8 mouse cellular contexts compared by ENCODE assay signal in genomic region chr6:128285792-128286430, GRCm38 (mm10). TPM values are rescaled to one million over a fixed set of nuclear protein-coding genes. Genes with fewer than 3 reads are reported as not detected.
A peak's percentile ranks its signal among the peaks of the same experiment; 100 is the strongest.
DNase-seq lines count a peak whose midpoint lies in the region; ATAC-seq and TF ChIP-seq lines count a peak whose summit lies in the region.

No protein-coding gene starts in this region.

- H3K4me3 ChIP-seq in left cerebral cortex, adult 2 months: no peak overlapping the region
- H3K4me3 ChIP-seq in stomach, embryonic 14.5 days (ENCODE audit: low read depth, low read length): peak overlapping the region; percentile 15
- no peak overlapping the region for H3K4me3 ChIP-seq in thymus, adult 2 months (ENCODE audit: control insufficient read depth, insufficient read depth, low read length)

- TF ChIP-seq CTCF in left cerebral cortex, adult 2 months (IDR thresholded peaks at IDR 0.05): no peak
- TF ChIP-seq CTCF in thymus, adult 2 months (IDR thresholded peaks at IDR 0.05; ENCODE audit: borderline replicate concordance, control insufficient read depth, extremely low read depth, insufficient read depth, low read length, poor library complexity): no peak

- WGBS in stomach, embryonic 14.5 days: 6% methylated on average over 16 of the region's 16 CpGs
- 13% methylated on average over 16 of the region's 16 CpGs for WGBS in thymus, adult 2 months

- no peak for TF ChIP-seq POLR2A in thymus, adult 2 months (IDR thresholded peaks at IDR 0.05; ENCODE audit: control insufficient read depth, extremely low read depth, insufficient read depth, low read length, poor library complexity)

- peaks cover 14% of the 10 kb centered on the region; the same call in 1 of the 2 replicates for H3K4me1 ChIP-seq in stomach, embryonic 14.5 days (ENCODE audit: control insufficient read depth, insufficient read depth, low read length)
- peaks cover 2% of the 10 kb centered on the region; the same call in 1 of the 2 replicates for H3K4me1 ChIP-seq in thymus, adult 2 months (replicated peaks; ENCODE audit: control insufficient read depth, insufficient read depth, low read length)

- no peak overlapping the region for H3K27ac ChIP-seq in left cerebral cortex, adult 2 months
- H3K27ac ChIP-seq in stomach, embryonic 14.5 days (ENCODE audit: low read length): no peak overlapping the region
- H3K27ac ChIP-seq in thymus, adult 2 months (ENCODE audit: control insufficient read depth, insufficient read depth, low read length): no peak overlapping the region

- peak overlapping the region; percentile 12; the same call in 1 of the 2 replicates for H3K9ac ChIP-seq in stomach, embryonic 14.5 days (replicated peaks; ENCODE audit: low read depth, low read length)

- ATAC-seq in megakaryocyte progenitor cell, adult 5-6 weeks (replicated peaks; ENCODE audit: poor library complexity): peak; percentile 85
- peak; percentile 92 for ATAC-seq in stomach, embryonic 14.5 days (ENCODE audit: insufficient number of reproducible peaks, insufficient read depth, low FRiP score, low read depth)

- intact Hi-C loops in left cerebral cortex, adult 2 months (cut with DNase I): no loop called here
- intact Hi-C loops in left cerebral cortex, postnatal 4 days (cut with DNase I): no loop called here
- intact Hi-C loops in left cerebral cortex, postnatal 25 days (cut with DNase I): no loop called here

- DNase-seq in left cerebral cortex, adult 2 months (ENCODE audit: extremely low spot score in 1 of 2, low spot score in 2 of 2): peak; percentile 40 to 42
- DNase-seq in left cerebral cortex, postnatal 4 days: no peak
- peak; percentile 79 for DNase-seq in fibroblast of lung, adult 2 months (ENCODE audit: low read depth)
- DNase-seq in heart, postnatal 4 days: peak; percentile 70
- peak; percentile 34 to 67 for DNase-seq in left cerebral cortex, postnatal 25 days (ENCODE audit: low spot score in 2 of 2)
- DNase-seq in thymus, adult 2 months: no peak

- no peaks in the 10 kb centered on the region for H3K9me3 ChIP-seq in stomach, embryonic 14.5 days (ENCODE audit: control insufficient read depth, low read depth, low read length)

- peak overlapping the region; percentile 44 for H3K4me2 ChIP-seq in stomach, embryonic 14.5 days (replicated peaks; ENCODE audit: low read depth, low read length)

- H3K36me3 ChIP-seq in stomach, embryonic 14.5 days (ENCODE audit: control insufficient read depth, insufficient read depth, low read length): no peaks in the 10 kb centered on the region
- no peaks in the 10 kb centered on the region for H3K36me3 ChIP-seq in thymus, adult 2 months (ENCODE audit: control insufficient read depth, insufficient read depth, low read length)

- H3K27me3 ChIP-seq in stomach, embryonic 14.5 days (ENCODE audit: control insufficient read depth, insufficient read depth, low read length): no peaks in the 10 kb centered on the region
- H3K27me3 ChIP-seq in thymus, adult 2 months (ENCODE audit: control insufficient read depth, insufficient read depth, low read length): no peaks in the 10 kb centered on the region

RNA-seq across cellular contexts. Expression of gene Tead4, which starts 14.7 kb away (rescaled TPM):
- total RNA-seq in left cerebral cortex, adult 2 months (2021): 1 to 10 TPM in 1 of 2 experiments, under 1 TPM in 1; 0.91 to 1.7 TPM
- total RNA-seq in left cerebral cortex, postnatal 4 days (2021): 1 to 10 TPM; 1.2 to 1.6 TPM
- 1 to 10 TPM; 6.2 to 6.9 TPM for total RNA-seq in heart, postnatal 4 days (2021)
- total RNA-seq in left cerebral cortex, postnatal 25 days (2021): under 1 TPM; 0.30 to 0.62 TPM
- not detected in 2 replicates for total RNA-seq in megakaryocyte progenitor cell, adult 5-6 weeks (2015)
- total RNA-seq in megakaryocyte progenitor cell, adult 5-6 weeks (2017): not detected in 2 replicates
- polyA plus RNA-seq in stomach, embryonic 14.5 days (2014; fragmentation: Nextera tagmentation; extraction: Ambion mirVana): 1.4 TPM in 2 replicates
- polyA plus RNA-seq in thymus, adult 2 months (2012; rRNA removed): 0.53 and 0.59 TPM in 2 replicates

Comparison
In these comparisons a context has a peak if more than half of its experiments do, and no peak if none do; other contexts are left out.
1. DNase-seq: peak in left cerebral cortex, adult 2 months (2 of 2), fibroblast of lung, adult 2 months (single experiment), heart, postnatal 4 days (single experiment) and left cerebral cortex, postnatal 25 days (2 of 2); none in left cerebral cortex, postnatal 4 days (single experiment) and thymus, adult 2 months (single experiment).